Mouse (Mus musculus): Measurements from ENCODE around the gene Zdhhc8.

DNA sequence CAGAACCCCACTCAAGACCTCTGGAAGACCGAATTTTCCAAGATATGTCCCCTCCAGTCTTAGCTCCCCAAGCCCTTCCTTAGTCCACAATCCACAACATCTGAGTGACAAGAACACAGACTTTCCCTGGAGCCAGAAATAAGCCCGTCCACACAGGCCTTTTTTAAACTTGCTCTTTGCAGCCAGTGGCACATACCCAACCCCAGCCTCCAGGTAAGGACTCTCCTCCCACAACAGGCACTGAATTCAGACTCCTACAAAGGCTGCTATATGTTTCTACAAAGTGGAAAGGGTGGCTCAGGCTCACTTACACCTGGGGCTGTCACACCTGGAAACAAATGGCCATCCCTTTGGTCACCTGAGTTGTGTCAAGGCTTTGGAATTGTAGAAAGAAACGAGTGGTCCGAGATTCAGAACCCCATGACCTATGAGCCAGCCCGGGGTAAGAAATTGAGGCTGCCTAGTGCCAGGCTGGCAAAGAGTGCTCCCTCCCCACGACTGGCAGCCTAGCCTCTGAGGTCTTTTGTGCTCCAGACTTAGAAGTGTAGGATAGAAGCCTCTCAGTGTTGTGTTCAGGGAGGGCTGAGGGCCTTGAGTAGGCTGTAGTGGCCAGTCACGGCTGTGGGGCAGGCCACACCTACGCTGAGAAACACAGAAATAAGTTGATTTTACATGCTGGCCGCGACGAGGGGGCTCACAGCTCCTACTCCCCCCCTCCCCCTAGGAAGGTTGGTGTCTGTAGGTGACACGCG lies 841 bp downstream of the Zdhhc8 start:
- TF ChIP-seq EP300 (optimal IDR thresholded peaks at IDR 0.05) = no peak
- TF ChIP-seq CTCF (IDR thresholded peaks at IDR 0.05; ENCODE audit: low read depth) = no peak

Measured in stomach, postnatal 0 days (tissue).